Mouse (Mus musculus) heart, postnatal 0 days (tissue): ENCODE measurements around the gene Slc6a16. TPM values are rescaled to one million over a fixed set of nuclear protein-coding genes. Genes with fewer than 3 reads are reported as not detected.

Experiments
- ATAC-seq: fragments of 200-750 bp; cut with Nextera tagmentation; 2 replicates; pipeline ENCODE4 v1.8.0; 2017; ENCODE audit warnings: low read depth, moderate number of reproducible peaks, moderate library complexity; ENCODE audit not compliant: insufficient read depth
- DNase-seq: peaks from one replicate; pipeline ENCODE4 v3.0.0-alpha.2; 2016; ENCODE audit warnings: low spot score
- H3K27ac ChIP-seq: fragments of 300-500 bp; sonication (generic); 2 replicates; pipeline ENCODE4 v1.5.1; 2014; ENCODE audit warnings: low read depth, mild to moderate bottlenecking
- H3K27me3 ChIP-seq: fragments of 300-500 bp; sonication (generic); 2 replicates; pipeline ENCODE4 v1.6.1; 2014; ENCODE audit warnings: low read length, mixed read lengths; ENCODE audit not compliant: control insufficient read depth, insufficient read depth
- H3K36me3 ChIP-seq: fragments of 300-500 bp; sonication (generic); replicated peaks from 2 replicates; pipeline ENCODE4 v1.6.1; 2014; ENCODE audit warnings: low read length, mixed read lengths; ENCODE audit not compliant: control insufficient read depth, insufficient read depth
- H3K4me1 ChIP-seq: fragments of 300-500 bp; sonication (generic); 2 replicates; pipeline ENCODE4 v1.6.1; 2014; ENCODE audit warnings: antibody characterized with exemption; ENCODE audit not compliant: control insufficient read depth, insufficient read depth
- H3K4me2 ChIP-seq: fragments of 300-500 bp; sonication (generic); 2 replicates; pipeline ENCODE4 v1.6.1; 2014; ENCODE audit warnings: low read depth, mild to moderate bottlenecking, low read length, moderate library complexity
- H3K4me3 ChIP-seq: fragments of 300-500 bp; sonication (generic); 2 replicates; pipeline ENCODE4 v1.5.1; 2014; ENCODE audit warnings: low read depth, low read length
- H3K9ac ChIP-seq: fragments of 300-500 bp; sonication (generic); replicated peaks from 2 replicates; pipeline ENCODE4 v1.6.1; 2014; ENCODE audit warnings: low read depth, low read length, mixed read lengths
- H3K9me3 ChIP-seq: fragments of 300-500 bp; sonication (generic); replicated peaks from 2 replicates; pipeline ENCODE4 v1.6.1; 2016; ENCODE audit warnings: low read length; ENCODE audit not compliant: control insufficient read depth
- CTCF ChIP-seq: IDR thresholded peaks from 2 replicates; pipeline ENCODE4 v1.5.1; 2016; ENCODE audit warnings: antibody characterized with exemption, control low read depth, low read depth
- EP300 ChIP-seq: IDR thresholded peaks from 2 replicates; pipeline ENCODE4 v1.6.1; 2016; ENCODE audit warnings: antibody characterized with exemption, low read depth
- WGBS: fragments of 180-500 bp; shearing (Covaris S2); extraction: QIAGEN DNeasy Blood & Tissue Kit; methylation state at CpG from one replicate; pipeline ENCODE4 v1.1.7; 2014; 5-methylcytosine and 5-hydroxymethylcytosine counted together
- polyA plus RNA-seq: library from polyadenylated mRNA; unstranded; fragments of >200 nt; fragmentation: Nextera tagmentation; extraction: Ambion mirVana; gene quantifications from 2 replicates; pipeline ENCODE4 v1.2.1, GENCODE M21; 2015
- total RNA-seq: library from RNA; depleted of rRNA; stranded (reverse); fragments of >200 nt; gene quantifications from 2 replicates; pipeline ENCODE4 v1.2.3, GENCODE M21; 2014; ENCODE audit warnings: low replicate concordance

Slc6a16 gene
- total and polyA plus RNA-seq, 2 experiments from 2014 or later = not detected

GRCm38 (mm10) chr7:45312023-45312422, 71.1 kb downstream of the Slc6a16 start:
- DNase-seq (no peak), ATAC-seq (peak; percentile 51; the same call in 1 of the 2 replicates)
- TF ChIP-seq CTCF (no peak), EP300 (no peak)
- no peaks in the 10 kb centered on the region for H3K9me3 ChIP-seq
- H3K4me2 ChIP-seq = no peak overlapping the region
- no peak overlapping the region for H3K9ac ChIP-seq
- WGBS = 46% methylated on average over 8 of the region's 8 CpGs
- no peak overlapping the region for H3K27ac ChIP-seq
- H3K4me3 ChIP-seq = no peak overlapping the region
- H3K27me3 ChIP-seq = no peaks in the 10 kb centered on the region
- peaks cover 40% of the 10 kb centered on the region for H3K36me3 ChIP-seq
- H3K4me1 ChIP-seq = 0 out of 2 replicates have a peak, but pooled peaks cover 4% of the 10 kb centered on the region

- 34% methylated on average over 10 of the region's 10 CpGs for WGBS
- no peak overlapping the region for H3K4me3 ChIP-seq
- H3K27me3 ChIP-seq = no peaks in the 10 kb centered on the region
- TF ChIP-seq EP300 (no peak), CTCF (no peak)
- ATAC-seq (no peak), DNase-seq (no peak)
- H3K4me1 ChIP-seq = 0 out of 2 replicates have a peak, but pooled peaks cover 4% of the 10 kb centered on the region
- no peak overlapping the region for H3K9ac ChIP-seq
- no peaks in the 10 kb centered on the region for H3K9me3 ChIP-seq
- peaks cover 38% of the 10 kb centered on the region for H3K36me3 ChIP-seq
- H3K27ac ChIP-seq = no peak overlapping the region
- H3K4me2 ChIP-seq = no peak overlapping the region
Observed at GRCm38 (mm10) chr7:45312686-45313453, 72.0 kb downstream of the Slc6a16 start.

GRCm38 (mm10) chr7:45313495-45313894, 72.6 kb downstream of the Slc6a16 start:
- no peak overlapping the region for H3K4me2 ChIP-seq
- H3K27me3 ChIP-seq = no peaks in the 10 kb centered on the region
- H3K9ac ChIP-seq = no peak overlapping the region
- no peaks in the 10 kb centered on the region for H3K9me3 ChIP-seq
- peaks cover 38% of the 10 kb centered on the region for H3K36me3 ChIP-seq
- TF ChIP-seq CTCF = no peak
- TF ChIP-seq EP300 = no peak
- ATAC-seq = no peak
- 39% methylated on average over 9 of the region's 9 CpGs for WGBS
- H3K4me3 ChIP-seq = no peak overlapping the region
- no peak overlapping the region for H3K27ac ChIP-seq
- DNase-seq = no peak
- 0 out of 2 replicates have a peak, but pooled peaks cover 4% of the 10 kb centered on the region for H3K4me1 ChIP-seq

- Histone ChIP-seq H3K9me3 (no peaks in the 10 kb centered on the region), H3K36me3 (peaks cover 43% of the 10 kb centered on the region), H3K4me1 (0 out of 2 replicates have a peak, but pooled peaks cover 4% of the 10 kb centered on the region), H3K4me3 (no peak overlapping the region), H3K27me3 (no peaks in the 10 kb centered on the region), H3K9ac (no peak overlapping the region), H3K4me2 (no peak overlapping the region), H3K27ac (no peak overlapping the region)
- ATAC-seq = no peak
- WGBS = 84% methylated on average over 10 of the region's 10 CpGs
- DNase-seq = no peak
- TF ChIP-seq CTCF = no peak
- TF ChIP-seq EP300 = no peak
Observed at GRCm38 (mm10) chr7:45315182-45315701, 74.4 kb downstream of the Slc6a16 start.

- Histone ChIP-seq H3K9me3 (no peaks in the 10 kb centered on the region), H3K36me3 (peaks cover 39% of the 10 kb centered on the region)
Observed at GRCm38 (mm10) chr7:45316536-45316935, 75.7 kb downstream of the Slc6a16 start.

More at GRCm38 (mm10) chr7:45316536-45316935, 75.7 kb downstream of the Slc6a16 start:
- ATAC-seq (no peak), DNase-seq (no peak)
- H3K27ac ChIP-seq = no peak overlapping the region
- no peak overlapping the region for H3K4me2 ChIP-seq
- H3K27me3 ChIP-seq = no peaks in the 10 kb centered on the region
- TF ChIP-seq EP300 = no peak
- TF ChIP-seq CTCF = no peak
- H3K4me1 ChIP-seq = 0 out of 2 replicates have a peak, but pooled peaks cover 4% of the 10 kb centered on the region
- WGBS = 94% methylated on average over 14 of the region's 14 CpGs
- no peak overlapping the region for H3K9ac ChIP-seq
- no peak overlapping the region for H3K4me3 ChIP-seq
